Mouse (Mus musculus): ENCODE results near the gene Gm26897.

- no peak for TF ChIP-seq GATA1 (IDR thresholded peaks at IDR 0.05; ENCODE audit: borderline replicate concordance, low read length)
- no peak for TF ChIP-seq FLI1 (IDR thresholded peaks at IDR 0.05; ENCODE audit: low read length)
These were observed 28.4 kb downstream of the Gm26897 start for GRCm38 (mm10) chr5:111762085-111762484.
